Mouse (Mus musculus) common myeloid progenitor, adult 5-6 weeks (primary cell): ENCODE data around the gene Susd1. TPM values are rescaled to one million over a fixed set of nuclear protein-coding genes. Genes with fewer than 3 reads are reported as not detected.
A peak's percentile ranks its signal among the peaks of the same experiment; 100 is the strongest.

ENCODE experiments used
- ATAC-seq: replicated peaks from 2 replicates; pipeline ENCODE4 v1.8.0; 2016; ENCODE audit warnings: low read depth, mild to moderate bottlenecking, moderate TSS enrichment, inconsistent platforms; ENCODE audit not compliant: poor library complexity, severe bottlenecking
- total RNA-seq: library from RNA; stranded (forward); fragments of 200-1000, 187-1606 nt; gene quantifications from 2 replicates; pipeline ENCODE4 v1.2.3, GENCODE M21; 2017

Gene Susd1
- total RNA-seq = 104 and 126 TPM in 2 replicates

DNA sequence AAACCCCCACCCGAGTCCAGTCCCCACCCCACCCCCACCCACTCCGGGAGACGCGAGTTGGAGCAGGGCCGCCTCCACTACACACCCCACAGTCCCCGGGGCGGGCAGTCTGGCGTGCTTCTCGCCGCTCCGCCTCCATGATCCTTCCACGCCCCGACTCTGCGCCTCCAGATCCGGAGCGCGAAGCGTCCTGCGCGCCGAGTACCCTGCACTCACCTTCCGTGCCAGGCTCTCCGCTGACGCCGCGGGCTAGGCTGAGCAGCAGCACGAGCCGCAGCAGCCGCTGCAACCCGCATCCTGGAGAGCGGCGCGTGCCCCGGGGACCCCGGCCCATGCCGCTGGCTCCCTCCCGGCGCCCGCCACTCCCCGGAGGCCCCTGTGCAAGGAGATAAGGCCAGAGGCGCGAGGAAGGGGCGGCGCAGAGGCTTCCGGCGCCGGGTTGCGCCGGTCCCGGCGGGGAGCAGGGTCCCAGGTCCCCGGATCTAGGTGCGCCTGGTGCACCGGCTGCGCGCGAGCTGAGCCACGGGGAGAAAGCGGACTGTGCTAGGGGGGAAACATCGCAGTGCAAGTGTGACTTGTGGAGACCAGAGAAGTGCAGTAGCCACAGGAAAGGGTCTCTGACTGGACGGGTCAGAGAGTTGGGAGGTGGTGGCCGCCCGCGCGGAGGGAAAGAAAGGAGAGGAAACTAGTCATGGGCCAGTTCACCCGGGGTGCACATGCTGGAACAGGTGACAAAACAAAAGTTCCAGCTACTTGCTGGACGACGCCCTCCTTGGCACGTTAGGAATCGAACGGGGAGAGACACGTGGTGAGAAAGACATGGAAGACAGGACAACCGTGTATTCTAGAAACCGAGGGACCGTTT is at the start of gene Susd1:
TSS of gene Susd1 (minus strand) at position 644 of the 865 bp plus-strand sequence.
- peak; percentile 40 for ATAC-seq

GRCm38 (mm10) chr4:59471306-59471705 is 32.9 kb upstream of the Susd1 start:
- no peak for ATAC-seq

- ATAC-seq = peak; percentile 74
Measured at GRCm38 (mm10) chr4:59465449-59465848, 27.0 kb upstream of the Susd1 start.

DNA sequence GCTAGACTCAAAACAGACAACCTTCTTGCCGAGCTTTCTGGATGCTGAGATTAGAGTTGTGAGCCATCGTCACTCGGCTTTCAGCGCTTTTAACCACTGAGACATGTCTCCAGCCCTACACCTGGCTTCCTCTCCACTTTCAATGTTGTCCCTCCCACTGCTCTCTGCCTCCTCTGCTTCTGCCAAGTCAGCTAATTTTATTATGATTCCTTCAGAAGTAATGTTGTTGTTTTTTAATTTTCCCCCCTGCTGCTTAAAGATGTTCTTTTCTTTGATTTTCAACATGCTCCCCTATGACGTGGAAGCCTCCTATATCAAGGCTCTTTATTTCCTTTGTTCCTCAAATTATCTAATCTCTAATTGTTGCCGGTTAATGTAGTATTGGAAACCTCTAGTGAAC is 26.2 kb upstream of the Susd1 start:
- no peak for ATAC-seq

GRCm38 (mm10) chr4:59462494-59462893 is 24.1 kb upstream of the Susd1 start:
- no peak for ATAC-seq

DNA sequence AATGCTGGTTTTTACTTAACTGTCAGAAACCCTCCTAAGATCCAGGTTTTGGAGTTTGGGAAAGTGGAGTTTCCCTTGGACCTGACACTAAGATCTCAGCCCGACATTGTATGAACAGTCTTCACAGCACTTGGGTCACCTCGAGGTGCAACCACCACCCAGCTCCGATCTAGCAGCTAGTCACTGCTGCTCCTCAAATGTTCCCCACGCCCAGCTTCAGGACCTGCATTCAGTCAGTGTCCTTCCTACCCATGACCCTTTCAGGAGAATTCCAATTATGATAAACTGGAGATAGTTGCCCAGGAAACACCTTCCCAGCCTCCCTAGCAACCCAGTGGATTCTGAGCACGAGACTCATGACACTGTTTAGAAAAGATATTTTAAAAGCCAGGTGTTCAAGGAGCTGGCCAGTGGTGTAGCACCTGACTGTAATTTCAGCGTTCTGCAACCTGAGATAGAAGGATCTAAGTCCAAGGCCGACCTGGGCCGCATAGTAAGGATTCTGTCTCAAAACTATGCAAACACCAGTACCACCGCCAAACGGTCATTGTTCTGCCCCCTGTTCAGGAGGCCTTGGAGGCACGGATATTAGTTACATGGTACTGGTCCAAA is 22.8 kb upstream of the Susd1 start:
- no peak for ATAC-seq

- no peak for ATAC-seq
Measured at GRCm38 (mm10) chr4:59459216-59459955, 21.0 kb upstream of the Susd1 start.

- peak; percentile 37 for ATAC-seq
Measured at GRCm38 (mm10) chr4:59457941-59458340, 19.5 kb upstream of the Susd1 start.

DNA sequence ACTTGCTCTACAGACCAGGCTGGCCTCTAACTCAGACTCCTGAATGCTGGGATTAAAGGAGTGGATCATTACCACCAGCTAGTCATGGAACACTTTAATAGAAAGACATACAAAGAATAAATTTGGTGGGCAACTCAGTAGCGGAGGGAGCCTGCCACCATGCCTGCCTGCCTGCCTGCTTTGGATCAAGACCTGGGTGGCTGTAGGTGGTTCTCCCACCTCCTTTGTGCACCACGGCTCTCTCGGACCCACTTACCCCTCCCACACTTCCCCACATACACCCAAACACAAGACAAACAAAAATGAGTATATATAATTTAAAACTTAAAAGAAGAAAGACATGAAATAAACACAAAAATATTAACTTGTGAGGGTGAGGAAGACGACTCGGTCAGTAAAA is 18.7 kb upstream of the Susd1 start:
- no peak for ATAC-seq

- peak; percentile 31 for ATAC-seq
Measured at GRCm38 (mm10) chr4:59455465-59455864, 17.0 kb upstream of the Susd1 start.

DNA sequence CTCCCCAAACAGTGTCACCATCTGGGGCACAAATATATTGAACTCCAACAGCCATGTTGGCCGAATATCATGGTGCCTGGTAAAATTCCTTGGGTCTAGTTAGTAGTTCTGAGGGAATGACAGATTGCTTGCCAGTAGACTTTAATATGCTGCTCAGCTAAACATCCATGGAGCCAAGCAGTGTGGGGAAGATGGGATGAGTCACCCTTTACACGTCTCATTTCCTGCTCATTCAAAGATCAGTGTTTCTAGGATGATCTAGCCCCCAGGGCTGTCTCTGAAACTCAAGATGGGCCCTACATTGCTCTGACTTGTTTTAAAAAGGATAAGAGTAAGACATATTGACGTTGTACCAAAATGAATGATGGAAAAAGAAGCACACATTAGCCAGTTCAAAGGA is 15.6 kb upstream of the Susd1 start:
- no peak for ATAC-seq

DNA sequence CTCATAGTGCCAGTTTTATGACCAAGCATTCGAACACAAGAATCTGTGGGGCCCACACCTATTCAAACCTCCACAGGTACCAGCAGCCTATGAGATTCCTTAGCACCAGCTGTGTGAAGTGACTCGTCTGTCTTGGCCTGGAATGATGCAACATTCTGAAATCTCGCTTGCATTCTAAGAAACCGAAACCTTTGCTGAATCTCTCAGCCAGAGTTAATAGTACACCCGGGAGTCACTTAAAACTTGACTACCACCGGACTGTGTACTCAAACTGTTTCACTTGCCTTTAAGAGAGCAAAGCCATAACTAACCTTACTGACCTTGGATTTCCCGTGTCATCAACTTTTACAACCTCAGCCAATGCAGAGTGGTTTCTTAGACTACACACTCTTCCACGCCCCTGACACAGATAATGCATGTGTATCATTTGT is 14.1 kb upstream of the Susd1 start:
- no peak for ATAC-seq

DNA sequence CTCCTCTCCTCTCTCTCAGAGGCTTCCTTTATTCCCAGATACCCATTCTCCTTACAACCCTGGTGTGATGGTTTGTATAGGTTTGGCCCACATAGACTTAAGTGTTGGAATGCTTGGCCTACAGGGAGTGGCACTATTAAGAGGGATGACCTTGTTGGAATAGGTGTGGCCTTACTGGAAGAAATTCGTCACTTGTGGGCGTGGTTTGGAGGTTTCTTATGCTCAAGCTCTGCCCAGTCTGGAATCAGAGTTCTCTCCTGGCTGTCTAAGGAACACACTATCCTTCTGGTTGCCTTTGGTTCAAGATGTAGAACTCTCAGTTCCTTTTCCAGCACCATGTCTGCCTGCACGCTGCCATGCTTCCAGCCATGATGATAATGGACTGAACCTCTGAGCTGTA is 12.5 kb upstream of the Susd1 start:
- no peak for ATAC-seq

DNA sequence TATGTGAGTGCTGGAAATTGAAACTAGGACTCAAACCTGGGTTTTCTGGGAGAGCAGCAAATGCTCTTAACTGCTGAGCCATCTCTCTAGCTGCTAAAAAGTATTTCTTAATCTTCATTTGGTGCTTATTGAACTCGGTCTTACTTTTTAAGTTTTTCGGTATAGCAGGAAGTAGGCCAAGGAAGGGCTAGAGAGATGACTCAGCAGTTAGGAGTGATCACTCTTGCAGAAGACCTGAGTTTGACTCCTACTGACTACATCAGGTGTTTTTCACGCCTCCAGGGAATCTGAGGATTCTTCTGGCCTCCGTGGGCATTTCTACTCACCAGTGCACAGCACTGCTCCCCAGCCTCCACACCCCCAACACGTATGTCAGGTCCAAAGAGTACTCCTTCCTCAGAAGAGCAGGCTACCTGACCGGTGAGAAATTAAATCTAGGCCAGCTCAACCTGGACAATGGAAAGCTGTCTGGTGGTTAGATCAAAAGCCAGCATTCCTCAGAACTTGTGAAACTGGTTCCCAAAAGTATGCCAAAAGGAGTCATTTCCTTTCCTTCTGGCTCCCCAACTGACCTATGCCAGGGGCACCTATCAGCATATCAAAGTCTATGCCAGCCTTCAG is 11.9 kb upstream of the Susd1 start:
- no peak for ATAC-seq

DNA sequence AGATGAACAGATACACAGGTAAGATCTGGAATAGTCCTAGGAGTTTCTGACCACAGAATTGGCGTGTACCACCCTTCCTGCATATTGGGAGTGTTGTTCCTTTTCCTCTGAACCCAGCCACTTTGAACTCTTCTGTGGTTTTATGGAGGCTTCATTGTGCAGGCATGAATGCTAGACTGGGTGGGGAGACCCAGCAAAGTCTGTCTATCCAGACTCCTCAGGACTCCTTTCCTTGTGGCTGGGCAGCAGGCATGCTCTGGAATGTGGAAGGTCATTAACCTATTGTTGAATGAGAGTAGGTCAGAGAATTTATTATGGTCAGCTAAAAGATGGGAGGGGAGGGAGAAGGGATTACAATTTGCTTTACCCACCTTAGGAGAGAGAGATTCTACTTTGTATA is 8.9 kb upstream of the Susd1 start:
- no peak for ATAC-seq

GRCm38 (mm10) chr4:59445516-59445915 is 7.1 kb upstream of the Susd1 start:
- peak; percentile 59 for ATAC-seq

DNA sequence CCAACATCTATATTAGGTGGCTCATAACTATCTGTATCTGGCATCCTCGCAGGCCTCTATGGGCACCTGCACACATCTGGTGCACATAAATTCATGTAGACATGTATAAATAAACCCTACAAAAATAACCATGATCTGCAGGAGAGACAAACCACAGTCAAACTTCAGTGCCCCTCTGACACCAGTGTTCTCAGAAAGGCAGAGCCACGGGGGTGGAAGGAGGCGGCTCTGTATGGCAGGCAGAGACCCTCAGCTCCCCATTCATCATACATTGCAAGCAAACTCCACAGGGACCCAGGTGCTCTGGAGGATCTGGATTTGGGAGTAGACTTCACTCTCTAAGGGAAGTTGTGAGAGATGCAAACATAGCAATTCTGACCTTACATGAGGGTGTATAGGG is 6.6 kb upstream of the Susd1 start:
- ATAC-seq = no peak

GRCm38 (mm10) chr4:59444085-59444484 is 5.7 kb upstream of the Susd1 start:
- peak; percentile 24 for ATAC-seq

DNA sequence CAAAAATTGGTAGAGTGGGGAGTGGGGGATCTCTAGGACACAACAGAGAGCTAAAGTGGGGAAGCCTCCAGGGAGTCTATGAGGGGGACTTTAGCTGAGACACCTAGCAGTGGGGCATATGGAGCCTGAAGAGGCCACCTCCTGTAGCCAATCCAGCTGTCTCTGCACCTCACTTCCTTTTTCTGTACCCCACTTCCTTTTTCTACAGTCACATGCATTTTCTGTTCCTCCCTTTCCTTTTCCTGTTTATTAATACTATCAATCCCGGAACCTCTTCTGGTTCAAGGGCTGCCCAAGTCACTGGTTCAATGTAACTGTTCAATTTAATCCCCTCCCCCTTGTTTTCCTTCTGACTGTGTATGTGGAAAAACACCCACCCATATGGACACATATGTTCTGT is 2.8 kb upstream of the Susd1 start:
- ATAC-seq = peak; percentile 13

DNA sequence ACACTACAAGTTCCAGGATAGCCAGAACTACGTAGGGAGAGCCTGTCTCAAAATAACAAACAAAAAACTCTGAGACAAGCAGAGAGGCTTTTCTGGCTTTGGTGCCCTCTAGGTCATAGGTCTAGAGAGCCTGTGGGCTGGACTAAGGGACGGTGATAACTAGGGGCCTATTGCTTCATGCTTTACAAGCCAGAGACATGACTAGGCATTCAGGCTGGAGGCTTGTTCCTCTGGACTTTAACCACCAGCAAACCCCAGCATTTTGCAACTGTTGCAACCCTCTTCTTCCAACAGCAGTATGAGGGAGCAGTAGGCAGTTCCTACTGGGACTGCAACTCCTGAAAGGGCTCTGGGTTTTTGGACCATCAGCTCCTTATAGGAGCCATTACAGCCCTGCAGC is 1.5 kb upstream of the Susd1 start:
- peak; percentile 72 for ATAC-seq
